Mouse (Mus musculus) heart, embryonic 10.5 days (tissue): Measurements from ENCODE around the gene Slc5a4a. TPM values are rescaled to one million over a fixed set of nuclear protein-coding genes. Genes with fewer than 3 reads are reported as not detected.
A peak's percentile ranks its signal among the peaks of the same experiment; 100 is the strongest.

Experiments
- DNase-seq: peaks from one replicate; pipeline ENCODE4 v3.0.0-alpha.2; 2017; ENCODE audit warnings: low spot score
- H3K27ac ChIP-seq: fragments of 300-500 bp; sonication (generic); 2 replicates; pipeline ENCODE4 v1.5.1; 2016; ENCODE audit warnings: mild to moderate bottlenecking
- H3K27me3 ChIP-seq: fragments of 300-500 bp; sonication (generic); 2 replicates; pipeline ENCODE4 v1.6.1; 2016; ENCODE audit warnings: mild to moderate bottlenecking; ENCODE audit not compliant: poor library complexity, insufficient read depth, severe bottlenecking
- H3K36me3 ChIP-seq: fragments of 300-500 bp; sonication (generic); 2 replicates; pipeline ENCODE4 v1.6.1; 2016; ENCODE audit warnings: mild to moderate bottlenecking, moderate library complexity
- H3K4me1 ChIP-seq: fragments of 300-500 bp; sonication (generic); 2 replicates; pipeline ENCODE4 v1.6.1; 2016; ENCODE audit warnings: mild to moderate bottlenecking
- H3K4me3 ChIP-seq: fragments of 300-500 bp; sonication (generic); 2 replicates; pipeline ENCODE4 v1.5.1; 2016; ENCODE audit warnings: mild to moderate bottlenecking, moderate library complexity
- H3K9me3 ChIP-seq: fragments of 300-500 bp; sonication (generic); 2 replicates; pipeline ENCODE4 v1.6.1; 2016; ENCODE audit warnings: mild to moderate bottlenecking, moderate library complexity
- WGBS: fragments of 180-500 bp; shearing (Covaris S2); methylation state at CpG from one replicate; pipeline ENCODE4 v1.1.7; 2016; 5-methylcytosine and 5-hydroxymethylcytosine counted together
- polyA plus RNA-seq: library from polyadenylated mRNA; unstranded; fragments of >200 nt; fragmentation: Nextera tagmentation; extraction: Ambion mirVana; gene quantifications from 2 replicates; pipeline ENCODE4 v1.2.1, GENCODE M21; 2016

Slc5a4a gene
- polyA plus RNA-seq = not detected in 2 replicates

DNA sequence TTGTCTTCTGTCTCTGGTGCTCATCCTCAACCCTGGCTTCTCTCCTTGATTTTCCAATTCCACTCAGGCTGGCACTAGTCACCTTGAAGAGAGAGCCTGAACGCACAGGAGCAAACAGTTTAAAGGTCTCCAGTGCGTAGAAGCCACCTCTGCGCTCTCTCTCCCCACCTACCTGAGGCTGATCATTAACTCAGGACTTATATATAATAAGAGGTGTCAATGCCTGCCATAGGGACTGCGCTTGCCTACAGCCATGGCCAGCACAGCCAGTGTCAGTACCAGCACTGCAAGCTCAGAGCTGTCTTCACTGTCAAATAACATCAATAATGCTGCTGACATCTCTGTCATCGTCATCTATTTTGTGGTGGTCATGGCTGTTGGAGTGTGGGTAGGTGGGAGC is at the start of gene Slc5a4a:
Gene Slc5a4a, plus strand, starts transcription at position 174 of the 400 bp plus-strand sequence.
- Histone ChIP-seq H3K27ac (no peak within 1 kb of the TSS), H3K4me3 (no peak within 1 kb of the TSS), H3K27me3 (peaks cover 12% of the 10 kb centered on the region; the same call in 1 of the 2 replicates), H3K4me1 (no peaks in the 10 kb centered on the region), H3K9me3 (no peaks in the 10 kb centered on the region), H3K36me3 (no peaks in the 10 kb centered on the region)
- WGBS = 86% methylated on average over 5 of the region's 5 CpGs
- no peak for DNase-seq

GRCm38 (mm10) chr10:76110861-76111260 is 36.4 kb upstream of the Slc5a4a start, which contains the start of gene Slc5a4b:
Slc5a4b (minus strand) TSS chr10:76110961.
- Histone ChIP-seq H3K9me3 (no peaks in the 10 kb centered on the region), H3K27ac (no peak within 1 kb of the TSS), H3K4me1 (no peaks in the 10 kb centered on the region), H3K36me3 (no peaks in the 10 kb centered on the region), H3K27me3 (no peaks in the 10 kb centered on the region), H3K4me3 (no peak within 1 kb of the TSS)
- WGBS = 84% methylated on average over 4 of the region's 4 CpGs
- no peak for DNase-seq

DNA sequence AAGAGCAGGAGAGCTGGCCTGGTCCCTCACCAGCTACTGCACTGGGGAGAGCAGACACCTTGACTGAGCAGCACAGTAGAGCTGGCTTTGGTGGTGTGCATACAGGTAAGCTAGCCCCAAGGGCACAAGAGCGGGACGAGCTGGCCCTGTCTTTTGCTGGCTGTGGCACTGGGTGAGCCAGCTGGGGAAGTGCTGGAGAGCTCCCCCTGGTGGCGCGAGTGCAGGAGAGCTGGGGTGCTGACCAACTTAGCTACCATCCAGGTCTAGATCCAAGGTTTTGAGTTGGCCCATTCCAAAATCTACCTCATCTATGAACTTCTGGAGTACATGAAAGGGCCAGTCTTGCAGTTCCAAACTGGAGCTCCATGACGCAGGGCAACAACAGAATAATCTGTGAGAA is 29.3 kb upstream of the Slc5a4a start:
- WGBS = 35% methylated on average over 5 of the region's 5 CpGs
- Histone ChIP-seq H3K36me3 (no peaks in the 10 kb centered on the region), H3K9me3 (no peaks in the 10 kb centered on the region), H3K27ac (no peak overlapping the region), H3K4me3 (no peak overlapping the region), H3K4me1 (peaks cover 7% of the 10 kb centered on the region), H3K27me3 (no peaks in the 10 kb centered on the region)
- DNase-seq = peak; percentile 78

DNA sequence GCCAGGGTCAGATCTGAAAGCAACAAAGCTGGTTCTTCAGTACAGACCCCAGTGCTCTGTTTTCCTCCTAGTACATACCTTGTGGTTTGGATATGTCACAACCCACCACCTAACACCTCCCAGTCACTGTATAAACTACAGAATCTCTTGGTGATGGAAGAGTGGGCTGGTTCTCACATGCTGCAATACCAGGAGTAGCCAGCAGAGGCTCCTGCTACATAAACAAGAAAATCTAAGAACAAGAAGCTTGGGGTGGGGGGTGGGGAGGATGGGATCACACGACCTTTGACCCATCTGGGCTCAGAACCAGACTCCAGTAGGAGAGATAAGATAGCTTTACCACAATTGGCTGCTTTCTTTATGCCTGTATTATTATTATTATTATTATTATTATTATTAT is 28.5 kb upstream of the Slc5a4a start:
- H3K9me3 ChIP-seq = no peaks in the 10 kb centered on the region
- H3K27me3 ChIP-seq = no peaks in the 10 kb centered on the region
- H3K4me3 ChIP-seq = no peak overlapping the region
- H3K4me1 ChIP-seq = peaks cover 7% of the 10 kb centered on the region
- DNase-seq = no peak
- H3K36me3 ChIP-seq = no peaks in the 10 kb centered on the region
- WGBS = 7% methylated on average over 1 of the region's 1 CpGs
- no peak overlapping the region for H3K27ac ChIP-seq

DNA sequence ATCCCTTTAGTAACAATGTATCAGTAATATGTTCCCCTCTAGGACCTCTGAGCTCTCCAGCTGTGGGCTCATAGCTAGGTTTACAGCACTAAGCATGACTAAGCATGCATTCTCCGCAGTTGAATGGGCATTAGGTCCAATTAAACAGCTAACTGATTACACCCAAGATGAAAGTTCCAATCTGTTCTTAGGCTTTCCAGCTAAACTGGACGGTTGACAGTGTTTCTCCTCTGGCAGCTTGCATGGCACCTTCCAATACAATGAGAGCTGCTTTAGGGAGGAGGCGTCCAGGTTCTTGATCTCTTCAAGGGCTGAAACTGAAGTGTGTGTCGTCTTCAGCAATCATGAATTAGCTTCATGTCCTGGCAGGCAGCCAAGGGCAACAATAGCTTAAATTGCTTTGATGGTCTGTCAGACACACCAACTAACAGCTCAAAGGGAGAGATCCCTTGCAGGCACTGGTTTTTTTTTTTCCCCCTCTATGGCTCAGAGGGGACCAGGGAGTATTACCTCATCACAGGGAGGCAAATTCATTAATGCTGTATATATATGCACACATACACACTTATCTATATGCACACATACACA is 27.0 kb upstream of the Slc5a4a start:
- Histone ChIP-seq H3K36me3 (no peaks in the 10 kb centered on the region), H3K27ac (no peak overlapping the region), H3K27me3 (no peaks in the 10 kb centered on the region), H3K9me3 (no peaks in the 10 kb centered on the region), H3K4me3 (no peak overlapping the region), H3K4me1 (peaks cover 7% of the 10 kb centered on the region)
- no peak for DNase-seq
- WGBS = 40% methylated on average over 4 of the region's 4 CpGs

DNA sequence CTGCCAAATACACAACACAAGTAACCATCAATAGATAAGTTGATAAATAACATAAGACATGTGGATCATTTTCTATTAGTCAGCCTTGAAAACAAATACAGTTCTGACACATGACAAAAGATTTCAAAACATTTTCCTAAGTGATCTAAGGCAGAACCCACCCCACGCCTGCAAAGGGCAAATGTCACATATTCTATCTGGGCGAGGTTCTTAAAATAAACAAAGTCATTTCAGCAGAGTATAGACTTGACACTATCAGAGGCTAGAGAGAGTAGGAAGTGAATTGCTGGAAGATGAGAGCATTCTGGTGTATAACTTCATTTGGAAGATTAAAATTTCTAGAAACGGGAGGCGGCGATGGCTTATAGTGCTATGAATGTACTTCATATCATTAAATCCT is 25.8 kb upstream of the Slc5a4a start:
- H3K4me3 ChIP-seq = no peak overlapping the region
- H3K4me1 ChIP-seq = peaks cover 7% of the 10 kb centered on the region
- no peak for DNase-seq
- H3K27me3 ChIP-seq = no peaks in the 10 kb centered on the region
- 59% methylated on average over 5 of the region's 5 CpGs for WGBS
- no peak overlapping the region for H3K27ac ChIP-seq
- H3K9me3 ChIP-seq = no peaks in the 10 kb centered on the region
- H3K36me3 ChIP-seq = no peaks in the 10 kb centered on the region

DNA sequence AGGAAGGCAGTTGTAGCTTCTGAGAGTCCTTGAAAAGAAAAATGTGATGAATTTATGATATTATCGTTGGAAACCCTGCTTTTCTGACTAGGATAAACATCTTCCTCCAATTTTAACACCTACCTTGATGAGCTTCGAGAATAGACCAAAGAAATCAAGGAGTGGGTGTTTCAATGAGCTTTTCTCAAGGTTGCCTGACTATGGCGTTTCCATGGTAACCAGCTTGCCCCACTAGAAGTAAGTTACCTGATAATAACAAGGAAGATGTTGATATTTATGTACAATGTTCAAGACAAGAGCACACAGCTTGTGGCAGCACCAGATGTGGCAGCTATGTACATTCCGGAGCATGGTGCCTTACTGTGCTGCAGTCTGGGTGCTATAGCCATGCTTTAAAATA is 14.7 kb upstream of the Slc5a4a start:
- WGBS = 66% methylated on average over 4 of the region's 4 CpGs
- no peak for DNase-seq
- H3K27me3 ChIP-seq = 0 out of 2 replicates have a peak, but pooled peaks cover 5% of the 10 kb centered on the region
- H3K4me1 ChIP-seq = no peaks in the 10 kb centered on the region
- H3K4me3 ChIP-seq = no peak overlapping the region
- H3K36me3 ChIP-seq = no peaks in the 10 kb centered on the region
- H3K9me3 ChIP-seq = no peaks in the 10 kb centered on the region
- no peak overlapping the region for H3K27ac ChIP-seq

DNA sequence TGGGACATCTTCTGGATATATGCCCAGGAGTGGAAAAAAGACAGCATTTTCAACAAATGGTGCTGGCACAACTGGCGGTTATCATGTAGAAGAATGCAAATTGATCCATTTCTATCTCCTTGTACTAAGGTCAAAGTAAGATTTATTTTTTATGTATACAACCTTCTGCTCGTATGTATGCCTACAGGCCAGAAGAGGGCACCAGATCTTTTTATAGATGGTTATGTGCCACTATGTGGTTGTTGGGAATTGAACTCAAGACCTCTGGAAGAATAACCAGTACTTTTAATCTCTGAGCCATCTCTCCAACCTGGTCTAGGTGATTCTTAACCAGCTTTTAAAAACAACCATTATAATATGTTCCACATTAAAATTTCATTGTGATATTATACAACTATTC is 10.9 kb upstream of the Slc5a4a start:
- 0 out of 2 replicates have a peak, but pooled peaks cover 5% of the 10 kb centered on the region for H3K27me3 ChIP-seq
- WGBS = 71% methylated on average over 2 of the region's 2 CpGs
- H3K36me3 ChIP-seq = no peaks in the 10 kb centered on the region
- no peak for DNase-seq
- H3K9me3 ChIP-seq = no peaks in the 10 kb centered on the region
- no peak overlapping the region for H3K27ac ChIP-seq
- H3K4me1 ChIP-seq = no peaks in the 10 kb centered on the region
- no peak overlapping the region for H3K4me3 ChIP-seq

DNA sequence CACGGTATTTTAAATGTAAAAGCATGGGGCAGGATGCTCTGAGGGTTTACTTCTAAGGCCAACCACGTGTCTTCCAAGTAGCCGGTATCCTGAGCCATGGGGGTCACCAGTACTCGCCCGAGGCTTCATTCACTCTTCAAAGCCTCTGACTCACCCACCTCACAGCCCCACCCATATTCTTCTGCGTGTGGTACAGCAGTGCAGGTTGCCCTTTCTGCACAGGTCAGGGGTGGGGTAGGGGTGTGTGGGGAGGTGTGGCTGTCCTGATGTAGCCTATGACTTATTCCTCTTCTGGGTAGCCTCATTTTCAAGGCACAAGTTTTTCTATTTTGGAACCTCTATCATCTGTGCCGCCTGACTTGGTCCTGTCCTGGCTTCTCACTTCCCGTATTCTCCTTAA is 405 bp upstream of the Slc5a4a start:
- Histone ChIP-seq H3K4me3 (no peak overlapping the region), H3K36me3 (no peaks in the 10 kb centered on the region), H3K27ac (no peak overlapping the region), H3K9me3 (no peaks in the 10 kb centered on the region), H3K27me3 (peaks cover 12% of the 10 kb centered on the region; the same call in 1 of the 2 replicates), H3K4me1 (no peaks in the 10 kb centered on the region)
- DNase-seq = no peak
- 68% methylated on average over 8 of the region's 8 CpGs for WGBS

DNA sequence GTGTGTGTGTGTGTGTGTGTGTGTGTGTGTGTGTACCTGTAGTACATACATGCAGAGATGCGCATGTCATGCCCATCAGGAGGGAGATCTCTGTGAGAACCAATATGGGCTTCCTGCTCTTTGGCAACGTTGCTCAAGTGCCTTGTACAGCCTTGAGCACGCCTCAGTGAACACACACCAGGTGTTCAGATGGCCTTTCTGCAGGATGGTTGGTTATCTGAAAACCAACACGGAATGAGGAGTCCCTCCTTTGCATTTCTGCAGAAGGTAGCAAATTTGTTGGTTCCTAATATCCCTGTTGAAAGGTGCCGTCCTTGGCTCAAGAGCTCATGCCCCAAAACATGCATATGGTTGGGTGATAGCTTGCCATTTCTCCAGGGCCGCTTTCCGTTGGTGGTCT is 8.7 kb downstream of the Slc5a4a start:
- H3K36me3 ChIP-seq = no peaks in the 10 kb centered on the region
- H3K4me3 ChIP-seq = no peak overlapping the region
- H3K27me3 ChIP-seq = no peaks in the 10 kb centered on the region
- no peak for DNase-seq
- WGBS = 82% methylated on average over 7 of the region's 7 CpGs
- no peaks in the 10 kb centered on the region for H3K4me1 ChIP-seq
- no peaks in the 10 kb centered on the region for H3K9me3 ChIP-seq
- no peak overlapping the region for H3K27ac ChIP-seq

DNA sequence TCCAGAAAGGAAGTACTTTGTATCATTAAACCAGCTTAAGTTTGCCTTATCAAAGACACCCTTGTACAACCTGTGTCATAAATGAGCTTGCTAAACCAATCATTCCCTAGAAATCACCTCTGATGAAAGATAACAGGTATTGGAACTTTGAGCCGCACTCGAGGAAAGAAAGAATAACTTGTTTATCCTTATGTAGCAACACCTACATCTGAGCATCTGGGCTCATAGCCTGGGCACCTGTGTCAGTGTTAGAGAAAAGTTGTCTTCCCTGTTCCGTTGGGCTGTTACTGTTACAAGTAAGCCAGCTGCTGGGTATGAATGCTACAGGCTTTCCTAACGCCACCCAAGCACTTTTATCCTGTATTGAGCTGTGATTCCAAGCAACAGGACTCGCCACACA is 10.3 kb downstream of the Slc5a4a start:
- WGBS = 73% methylated on average over 5 of the region's 5 CpGs

DNA sequence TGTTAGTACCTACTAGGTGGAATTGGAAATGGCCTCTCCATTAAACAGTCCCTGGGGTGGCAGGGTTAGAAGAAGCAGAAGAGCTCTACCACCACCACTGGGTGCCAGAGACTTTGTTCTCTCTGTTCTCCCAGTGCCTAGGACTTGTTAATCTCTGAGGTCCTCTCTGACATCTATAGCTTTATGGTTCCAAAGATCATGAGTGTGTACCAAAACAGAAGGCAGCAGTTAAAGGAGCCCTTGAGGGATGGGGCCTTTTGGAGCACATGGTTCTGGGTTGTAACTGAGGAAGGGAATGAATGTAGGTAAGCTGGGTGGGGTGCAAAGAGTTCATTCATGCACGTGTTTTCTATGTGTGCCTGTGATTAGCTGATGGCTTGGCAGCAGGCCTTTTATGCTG is 10.8 kb downstream of the Slc5a4a start:
- no peak overlapping the region for H3K4me3 ChIP-seq
- H3K27ac ChIP-seq = no peak overlapping the region
- H3K4me1 ChIP-seq = no peaks in the 10 kb centered on the region
- no peaks in the 10 kb centered on the region for H3K9me3 ChIP-seq
- no peaks in the 10 kb centered on the region for H3K36me3 ChIP-seq
- WGBS = 70% methylated on average over 1 of the region's 1 CpGs
- DNase-seq = no peak
- no peaks in the 10 kb centered on the region for H3K27me3 ChIP-seq

More for the DNA sequence above, 10.3 kb downstream of the Slc5a4a start:
- no peak overlapping the region for H3K4me3 ChIP-seq
- H3K27ac ChIP-seq = no peak overlapping the region
- H3K4me1 ChIP-seq = no peaks in the 10 kb centered on the region
- no peaks in the 10 kb centered on the region for H3K27me3 ChIP-seq
- H3K9me3 ChIP-seq = no peaks in the 10 kb centered on the region
- DNase-seq = no peak
- no peaks in the 10 kb centered on the region for H3K36me3 ChIP-seq

DNA sequence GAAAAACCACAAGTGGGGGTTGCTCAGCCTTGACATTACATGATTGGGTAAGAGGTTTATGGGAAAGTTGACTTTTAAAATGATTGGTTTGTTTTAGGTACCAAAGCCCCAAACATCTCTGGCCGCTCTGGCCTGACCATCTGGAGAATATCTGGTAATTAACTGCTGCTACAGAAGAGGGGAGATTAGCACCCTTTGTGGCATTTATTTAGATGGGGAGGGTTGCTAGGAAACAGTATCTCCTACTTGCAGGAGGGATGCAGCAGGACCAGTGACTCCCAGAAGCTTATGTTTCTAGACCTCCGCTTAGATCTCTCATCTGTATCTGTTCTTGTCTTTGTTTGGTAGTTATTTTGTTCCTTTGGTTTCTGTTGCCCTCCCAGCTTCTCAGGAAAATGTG is 27.6 kb downstream of the Slc5a4a start:
- H3K36me3 ChIP-seq = no peaks in the 10 kb centered on the region
- WGBS = 41% methylated on average over 2 of the region's 2 CpGs
- no peaks in the 10 kb centered on the region for H3K4me1 ChIP-seq
- H3K9me3 ChIP-seq = no peaks in the 10 kb centered on the region
- peaks cover 24% of the 10 kb centered on the region for H3K27me3 ChIP-seq
- no peak overlapping the region for H3K4me3 ChIP-seq
- H3K27ac ChIP-seq = no peak overlapping the region
- DNase-seq = no peak

- H3K4me1 ChIP-seq = no peaks in the 10 kb centered on the region
- no peaks in the 10 kb centered on the region for H3K9me3 ChIP-seq
- no peaks in the 10 kb centered on the region for H3K36me3 ChIP-seq
- 77% methylated on average over 4 of the region's 4 CpGs for WGBS
- peaks cover 51% of the 10 kb centered on the region; the same call in 1 of the 2 replicates for H3K27me3 ChIP-seq
- no peak overlapping the region for H3K27ac ChIP-seq
- H3K4me3 ChIP-seq = no peak overlapping the region
- DNase-seq = no peak
Measured at GRCm38 (mm10) chr10:76185216-76185615, 38.0 kb downstream of the Slc5a4a start.
